Mouse (Mus musculus): Measurements from ENCODE around the gene Gabra2. TPM values are rescaled to one million over a fixed set of nuclear protein-coding genes. Genes with fewer than 3 reads are reported as not detected.
A peak's percentile ranks its signal among the peaks of the same experiment; 100 is the strongest.

Gene Gabra2
- total and polyA plus RNA-seq, 2 experiments from 2014 or later = 29.4 to 72.4 TPM

DNA sequence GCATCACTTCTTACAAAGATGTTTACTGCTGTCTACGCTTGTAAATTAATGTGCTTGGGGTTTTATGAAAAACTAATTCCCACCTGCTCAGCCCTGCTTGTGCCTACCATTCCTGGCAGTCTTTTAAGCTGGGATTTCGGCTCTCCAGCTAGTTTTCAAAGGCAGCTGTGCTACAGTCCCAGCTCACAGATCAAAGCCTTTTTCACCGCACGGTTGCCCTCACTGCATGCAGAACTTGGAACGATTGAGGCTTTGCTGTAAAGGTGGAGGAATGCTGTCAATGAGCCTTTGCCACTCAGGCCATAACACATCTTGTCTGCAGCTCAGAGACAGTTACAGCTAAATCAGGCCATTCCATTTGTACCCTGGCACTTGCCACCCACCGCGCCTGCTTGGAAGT, 37.6 kb downstream of the Gabra2 start:
- no peak overlapping the region for H3K4me2 ChIP-seq (ENCODE audit: low read depth, low read length, poor library complexity, severe bottlenecking)
- H3K27ac ChIP-seq (ENCODE audit: low read depth, low read length) = 0 out of 2 replicates have a peak overlapping the region, but pooled peaks have one; percentile 19
- 16% methylated on average over 7 of the region's 7 CpGs for WGBS
- H3K4me3 ChIP-seq (ENCODE audit: low read depth, low read length) = no peak overlapping the region
- TF ChIP-seq CTCF (IDR thresholded peaks at IDR 0.05) = no peak
- H3K27me3 ChIP-seq (ENCODE audit: insufficient read depth, low read length) = no peaks in the 10 kb centered on the region
- ATAC-seq (ENCODE audit: low FRiP score) = peak; percentile 56; the same call in 1 of the 2 replicates
- H3K9me3 ChIP-seq (ENCODE audit: low read length) = no peaks in the 10 kb centered on the region
- H3K4me1 ChIP-seq (ENCODE audit: insufficient read depth, low read length) = no peaks in the 10 kb centered on the region
- DNase-seq (ENCODE audit: low spot score) = peak; percentile 21
- H3K9ac ChIP-seq (replicated peaks; ENCODE audit: low read length, poor library complexity, severe bottlenecking) = no peak overlapping the region
- H3K36me3 ChIP-seq (ENCODE audit: insufficient read depth, low read length) = no peaks in the 10 kb centered on the region

DNA sequence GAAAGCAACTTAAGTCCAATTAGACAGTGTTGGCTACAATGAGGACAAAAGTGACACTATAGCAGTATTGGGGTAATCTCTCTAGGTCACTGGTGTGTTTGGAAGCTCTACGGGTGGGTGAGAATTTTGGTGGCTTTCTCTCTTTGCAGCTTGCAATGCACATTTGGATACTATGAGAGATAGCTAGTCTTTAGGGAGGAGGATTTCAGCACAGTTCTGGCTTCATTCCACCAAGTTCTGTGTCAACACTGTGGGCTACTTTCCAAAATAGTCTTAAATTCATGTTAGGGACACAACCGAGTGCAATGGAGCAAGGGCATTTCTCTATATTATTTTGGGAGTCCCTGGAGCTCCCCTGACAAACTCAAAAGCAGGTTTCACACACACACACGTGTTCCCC, 58.3 kb downstream of the Gabra2 start:
- Histone ChIP-seq H3K9ac (replicated peaks; ENCODE audit: low read length, poor library complexity, severe bottlenecking) (no peak overlapping the region), H3K27ac (ENCODE audit: low read depth, low read length) (no peak overlapping the region), H3K27me3 (ENCODE audit: insufficient read depth, low read length) (no peaks in the 10 kb centered on the region), H3K4me3 (ENCODE audit: low read depth, low read length) (no peak overlapping the region), H3K36me3 (ENCODE audit: insufficient read depth, low read length) (no peaks in the 10 kb centered on the region), H3K4me2 (ENCODE audit: low read depth, low read length, poor library complexity, severe bottlenecking) (no peak overlapping the region), H3K4me1 (ENCODE audit: insufficient read depth, low read length) (no peaks in the 10 kb centered on the region), H3K9me3 (ENCODE audit: low read length) (no peaks in the 10 kb centered on the region)
- WGBS = 68% methylated on average over 3 of the region's 3 CpGs
- ATAC-seq (ENCODE audit: low FRiP score) (no peak), DNase-seq (ENCODE audit: low spot score) (no peak)
- no peak for TF ChIP-seq CTCF (IDR thresholded peaks at IDR 0.05)

DNA sequence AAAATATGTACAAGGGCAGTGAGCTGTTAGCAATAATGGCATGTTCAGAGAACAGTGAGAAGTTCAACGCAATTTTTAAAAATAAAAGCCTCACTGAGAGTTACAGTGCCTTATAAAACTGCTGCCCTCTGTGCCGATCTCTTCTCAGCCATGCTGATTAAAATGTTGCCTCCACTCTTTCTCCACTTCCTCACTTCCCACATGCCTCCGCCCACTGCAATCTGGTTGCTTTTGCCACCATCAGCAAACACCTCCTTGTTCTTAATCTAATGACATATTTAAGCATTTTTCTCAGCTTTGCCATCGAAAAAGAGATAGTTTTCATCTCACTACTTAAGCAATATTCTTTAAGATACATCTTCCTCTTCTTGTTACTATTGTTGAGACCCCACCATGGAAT, 69.7 kb downstream of the Gabra2 start:
- no peak overlapping the region for H3K27ac ChIP-seq (ENCODE audit: low read depth, low read length)
- no peaks in the 10 kb centered on the region for H3K4me1 ChIP-seq (ENCODE audit: insufficient read depth, low read length)
- no peak for ATAC-seq (ENCODE audit: low FRiP score)
- no peaks in the 10 kb centered on the region for H3K9me3 ChIP-seq (ENCODE audit: low read length)
- no peak overlapping the region for H3K9ac ChIP-seq (replicated peaks; ENCODE audit: low read length, poor library complexity, severe bottlenecking)
- no peak overlapping the region for H3K4me2 ChIP-seq (ENCODE audit: low read depth, low read length, poor library complexity, severe bottlenecking)
- 91% methylated on average over 4 of the region's 4 CpGs for WGBS
- H3K36me3 ChIP-seq (ENCODE audit: insufficient read depth, low read length) = no peaks in the 10 kb centered on the region
- no peaks in the 10 kb centered on the region for H3K27me3 ChIP-seq (ENCODE audit: insufficient read depth, low read length)
- no peak for DNase-seq (ENCODE audit: low spot score)
- no peak for TF ChIP-seq CTCF (IDR thresholded peaks at IDR 0.05)
- H3K4me3 ChIP-seq (ENCODE audit: low read depth, low read length) = no peak overlapping the region

GRCm38 (mm10) chr5:71011751-71012150, 83.9 kb downstream of the Gabra2 start:
- H3K36me3 ChIP-seq (ENCODE audit: insufficient read depth, low read length) = no peaks in the 10 kb centered on the region
- no peak overlapping the region for H3K27ac ChIP-seq (ENCODE audit: low read depth, low read length)
- no peaks in the 10 kb centered on the region for H3K27me3 ChIP-seq (ENCODE audit: insufficient read depth, low read length)
- no peak overlapping the region for H3K4me2 ChIP-seq (ENCODE audit: low read depth, low read length, poor library complexity, severe bottlenecking)
- 53% methylated on average over 2 of the region's 2 CpGs for WGBS
- H3K9me3 ChIP-seq (ENCODE audit: low read length) = no peaks in the 10 kb centered on the region
- TF ChIP-seq CTCF (IDR thresholded peaks at IDR 0.05) = no peak
- no peak for ATAC-seq (ENCODE audit: low FRiP score)
- no peaks in the 10 kb centered on the region; the same call in 1 of the 2 replicates for H3K4me1 ChIP-seq (ENCODE audit: insufficient read depth, low read length)
- DNase-seq (ENCODE audit: low spot score) = no peak
- no peak overlapping the region for H3K4me3 ChIP-seq (ENCODE audit: low read depth, low read length)
- H3K9ac ChIP-seq (replicated peaks; ENCODE audit: low read length, poor library complexity, severe bottlenecking) = no peak overlapping the region

GRCm38 (mm10) chr5:71011271-71011670, 84.4 kb downstream of the Gabra2 start:
- Histone ChIP-seq H3K36me3 (ENCODE audit: insufficient read depth, low read length) (no peaks in the 10 kb centered on the region), H3K4me1 (ENCODE audit: insufficient read depth, low read length) (no peaks in the 10 kb centered on the region; the same call in 1 of the 2 replicates), H3K27me3 (ENCODE audit: insufficient read depth, low read length) (no peaks in the 10 kb centered on the region), H3K27ac (ENCODE audit: low read depth, low read length) (no peak overlapping the region), H3K9ac (replicated peaks; ENCODE audit: low read length, poor library complexity, severe bottlenecking) (no peak overlapping the region), H3K4me3 (ENCODE audit: low read depth, low read length) (no peak overlapping the region), H3K9me3 (ENCODE audit: low read length) (no peaks in the 10 kb centered on the region), H3K4me2 (ENCODE audit: low read depth, low read length, poor library complexity, severe bottlenecking) (no peak overlapping the region)
- no peak for ATAC-seq (ENCODE audit: low FRiP score)
- DNase-seq (ENCODE audit: low spot score) = no peak
- WGBS = 10% methylated on average over 2 of the region's 2 CpGs
- TF ChIP-seq CTCF (IDR thresholded peaks at IDR 0.05) = no peak

DNA sequence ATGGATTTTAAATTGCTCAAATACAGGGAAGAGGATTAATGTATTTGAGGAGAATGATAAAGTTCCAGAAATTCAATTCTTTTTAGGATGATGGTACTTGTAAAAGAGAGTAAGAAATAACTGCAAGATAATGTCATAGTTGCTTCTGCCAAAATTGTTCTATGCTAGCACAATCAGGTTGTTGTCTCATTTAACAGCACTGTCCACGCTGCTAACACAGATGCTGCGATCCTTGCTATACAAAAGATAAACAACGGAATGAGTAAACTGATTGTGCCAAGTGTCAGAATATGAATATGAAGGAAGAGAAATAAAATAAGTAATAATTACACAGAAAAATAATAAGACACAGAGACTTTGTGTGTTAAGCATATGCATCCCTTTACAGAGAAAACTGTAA, 84.9 kb downstream of the Gabra2 start:
- H3K4me2 ChIP-seq (ENCODE audit: low read depth, low read length, poor library complexity, severe bottlenecking) = no peak overlapping the region
- H3K9ac ChIP-seq (replicated peaks; ENCODE audit: low read length, poor library complexity, severe bottlenecking) = no peak overlapping the region
- H3K36me3 ChIP-seq (ENCODE audit: insufficient read depth, low read length) = no peaks in the 10 kb centered on the region
- no peak overlapping the region for H3K4me3 ChIP-seq (ENCODE audit: low read depth, low read length)
- H3K9me3 ChIP-seq (ENCODE audit: low read length) = no peaks in the 10 kb centered on the region
- no peak overlapping the region for H3K27ac ChIP-seq (ENCODE audit: low read depth, low read length)
- no peak for TF ChIP-seq CTCF (IDR thresholded peaks at IDR 0.05)
- H3K27me3 ChIP-seq (ENCODE audit: insufficient read depth, low read length) = no peaks in the 10 kb centered on the region
- H3K4me1 ChIP-seq (ENCODE audit: insufficient read depth, low read length) = no peaks in the 10 kb centered on the region; the same call in 1 of the 2 replicates
- ATAC-seq (ENCODE audit: low FRiP score) (no peak), DNase-seq (ENCODE audit: low spot score) (no peak)
- WGBS = 57% methylated on average over 3 of the region's 3 CpGs
